Mouse (Mus musculus): ENCODE measurements around the gene Veph1. TPM values are rescaled to one million over a fixed set of nuclear protein-coding genes. Genes with fewer than 3 reads are reported as not detected.
"Not testable (repeated sequence)": the region's sequence is repeated elsewhere in the genome, so short reads cannot be mapped to it uniquely, and the experiment has no call there.

Gene Veph1
- polyA plus RNA-seq, 1 experiment from 2014 or later, result 20.1 TPM

DNA sequence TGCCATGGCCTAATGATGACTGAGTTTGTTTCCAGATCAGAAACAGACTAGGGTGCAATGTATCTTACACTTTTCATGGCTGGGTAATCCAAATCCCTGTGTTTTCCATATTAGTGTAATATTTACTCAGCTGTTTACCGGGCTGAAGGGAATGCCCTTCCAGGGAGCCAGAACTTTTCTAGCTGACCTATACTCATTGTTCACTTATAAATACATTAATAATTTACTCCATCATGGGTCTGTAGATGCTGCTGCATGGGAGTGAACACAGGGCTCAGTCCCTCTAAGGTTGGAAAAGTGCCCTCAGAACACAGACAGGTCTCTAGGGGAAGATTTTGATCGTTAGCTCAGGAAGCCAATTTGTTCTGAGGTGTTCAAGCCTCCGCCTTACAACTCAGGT lies 1.9 kb downstream of the Veph1 start:
- Histone ChIP-seq H3K27ac (no peak overlapping the region), H3K4me2 (replicated peaks) (no peak overlapping the region), H3K36me3 (no peaks in the 10 kb centered on the region), H3K9ac (no peak overlapping the region), H3K9me3 (replicated peaks) (0 out of 2 replicates have a peak, but pooled peaks cover 5% of the 10 kb centered on the region), H3K4me1 (peaks cover 17% of the 10 kb centered on the region), H3K27me3 (no peaks in the 10 kb centered on the region), H3K4me3 (no peak overlapping the region)
- ATAC-seq (ENCODE audit: low FRiP score), result no peak
- WGBS, result 76% methylated on average over 3 of the region's 3 CpGs

DNA sequence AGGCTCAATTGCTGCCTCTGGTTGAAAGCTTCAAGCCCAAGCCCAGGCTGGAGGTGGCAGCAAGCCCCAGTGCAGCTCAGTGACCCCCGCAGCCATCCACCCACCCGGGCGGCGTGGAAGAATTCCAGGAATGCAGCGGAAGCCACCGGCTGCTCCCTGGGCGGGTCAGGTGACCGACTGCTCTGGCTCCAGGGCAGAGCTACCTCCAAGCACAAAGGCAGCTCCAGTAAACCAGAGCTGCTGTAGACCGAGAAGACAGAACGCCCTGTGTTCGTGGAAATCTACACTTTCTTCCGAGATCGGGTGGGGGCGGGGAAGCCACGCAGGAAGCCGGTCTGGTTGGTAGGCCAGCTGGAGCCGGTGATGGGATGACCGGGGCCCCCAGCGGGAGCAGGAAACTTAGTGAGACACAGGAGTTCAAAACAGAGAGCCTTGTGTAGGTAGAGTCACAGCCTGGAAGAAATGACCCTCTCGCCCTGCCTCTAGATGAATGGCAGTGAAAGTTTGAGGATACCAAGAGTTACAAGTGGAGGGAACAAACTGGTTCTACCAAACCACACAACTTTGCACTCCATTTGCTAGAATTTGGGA lies 4.2 kb downstream of the Veph1 start:
- Histone ChIP-seq H3K27me3 (no peaks in the 10 kb centered on the region), H3K9me3 (replicated peaks) (0 out of 2 replicates have a peak, but pooled peaks cover 5% of the 10 kb centered on the region), H3K4me3 (peak overlapping the region; percentile 13; the same call in 1 of the 2 replicates), H3K27ac (peak overlapping the region; percentile 68), H3K4me2 (replicated peaks) (peak overlapping the region; percentile 42), H3K9ac (0 out of 2 replicates have a peak overlapping the region, but pooled peaks have one; percentile 32), H3K4me1 (peaks cover 17% of the 10 kb centered on the region), H3K36me3 (no peaks in the 10 kb centered on the region)
- WGBS, result 7% methylated on average over 20 of the region's 20 CpGs
- peak; percentile 29; the same call in 1 of the 2 replicates for ATAC-seq (ENCODE audit: low FRiP score)

DNA sequence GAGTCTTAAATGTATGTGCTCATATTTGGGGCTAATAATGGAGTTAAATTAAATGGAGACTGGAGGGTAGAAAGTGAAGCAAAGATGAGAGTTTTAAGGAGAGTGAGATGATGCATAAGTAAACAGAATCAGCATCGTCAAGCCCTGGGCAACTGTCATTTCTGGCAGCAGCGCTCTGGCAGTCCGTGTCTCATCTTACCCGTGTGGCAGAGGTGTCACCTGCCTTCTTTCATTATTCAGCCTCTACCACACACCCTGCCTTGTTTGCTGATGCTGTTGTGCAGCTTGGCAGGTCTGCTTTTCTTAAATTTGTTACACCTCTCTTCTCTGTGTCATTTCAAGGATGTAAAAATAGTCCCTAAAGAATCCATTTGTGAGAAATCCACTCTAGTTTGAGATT lies 33.4 kb downstream of the Veph1 start:
- no peaks in the 10 kb centered on the region for H3K27me3 ChIP-seq
- ATAC-seq (ENCODE audit: low FRiP score), result no peak

DNA sequence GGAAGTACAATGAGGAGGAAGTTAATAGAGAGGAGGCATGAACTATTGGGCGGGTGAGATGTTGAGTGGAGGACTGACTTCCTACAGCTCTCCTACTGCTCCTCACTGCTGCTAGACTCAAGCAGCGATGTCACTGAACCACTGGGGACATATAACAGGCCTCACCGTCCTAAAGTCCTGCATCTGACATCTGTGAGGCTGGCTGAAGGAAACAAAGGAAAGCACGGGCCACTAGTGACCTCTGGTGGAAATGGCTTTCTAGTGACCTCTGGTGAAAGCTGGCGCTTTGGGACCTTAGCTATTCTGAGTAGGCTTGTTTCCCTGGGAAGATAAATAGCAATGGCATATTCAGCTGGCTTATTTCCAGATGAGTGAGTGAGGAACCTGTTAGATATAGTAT lies 34.3 kb downstream of the Veph1 start:
- Histone ChIP-seq H3K27me3 (no peaks in the 10 kb centered on the region), H3K9ac (no peak overlapping the region), H3K4me1 (no peaks in the 10 kb centered on the region), H3K4me2 (replicated peaks) (no peak overlapping the region), H3K27ac (no peak overlapping the region), H3K4me3 (no peak overlapping the region), H3K9me3 (replicated peaks) (no peaks in the 10 kb centered on the region), H3K36me3 (no peaks in the 10 kb centered on the region)
- 33% methylated on average over 5 of the region's 5 CpGs for WGBS
- no peak for ATAC-seq (ENCODE audit: low FRiP score)

More for the DNA sequence above, 33.4 kb downstream of the Veph1 start:
- no peak overlapping the region for H3K27ac ChIP-seq
- no peaks in the 10 kb centered on the region for H3K4me1 ChIP-seq
- H3K9ac ChIP-seq, result no peak overlapping the region
- no peak overlapping the region for H3K4me2 ChIP-seq (replicated peaks)
- H3K36me3 ChIP-seq, result no peaks in the 10 kb centered on the region
- H3K9me3 ChIP-seq (replicated peaks), result no peaks in the 10 kb centered on the region
- no peak overlapping the region for H3K4me3 ChIP-seq
- WGBS, result 80% methylated on average over 4 of the region's 4 CpGs

DNA sequence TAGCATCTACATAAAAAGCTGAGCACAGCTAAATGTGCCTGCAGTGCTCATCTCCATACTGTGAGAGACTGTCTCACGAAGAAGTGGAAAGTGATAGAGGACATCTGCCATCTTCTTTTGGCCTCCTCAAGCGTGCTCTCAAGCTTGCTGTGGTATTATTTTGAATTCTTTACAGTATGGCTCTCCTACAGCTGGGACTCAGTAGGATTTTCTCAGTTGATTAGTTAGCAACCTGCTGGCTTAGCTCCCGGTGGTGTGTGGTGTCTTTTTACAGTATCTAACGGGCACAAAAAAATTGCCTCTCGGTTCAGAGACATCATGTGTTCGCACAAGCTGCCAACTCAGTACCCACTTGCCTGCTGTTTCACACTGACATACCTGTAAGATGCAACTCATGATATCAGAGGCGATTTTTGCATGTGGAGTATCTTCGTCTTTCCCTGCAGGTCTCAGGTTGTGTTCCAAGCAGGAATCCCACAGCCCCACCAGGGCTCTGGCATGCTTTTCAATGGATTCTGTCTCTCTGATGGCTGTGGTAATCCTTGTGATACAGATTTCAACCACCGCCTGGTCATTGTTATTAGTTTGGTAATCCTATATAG lies 42.0 kb downstream of the Veph1 start:
- WGBS, result 83% methylated on average over 9 of the region's 9 CpGs

DNA sequence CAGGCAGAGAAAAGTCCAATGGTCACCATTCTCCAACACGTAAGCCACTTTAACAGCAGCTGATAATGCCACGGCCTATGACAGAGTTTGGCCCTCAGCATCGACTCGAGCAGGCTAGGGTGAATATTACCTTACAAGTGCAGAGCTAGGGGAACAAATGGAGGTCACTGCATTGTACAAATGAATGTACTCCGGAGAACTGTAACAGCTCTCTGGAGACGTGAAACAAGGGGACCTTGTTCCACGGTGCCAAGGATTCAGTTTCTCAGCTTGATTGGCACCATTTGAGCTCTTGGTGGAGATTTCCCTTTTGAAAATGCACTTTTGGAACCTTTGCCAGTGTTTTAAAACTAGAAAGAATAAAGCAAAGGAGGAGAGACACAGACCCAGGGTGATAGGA lies 44.8 kb downstream of the Veph1 start:
- 73% methylated on average over 7 of the region's 7 CpGs for whole genome bisulfite sequencing
- no peak for ATAC-seq (ENCODE audit: low FRiP score)
- no peaks in the 10 kb centered on the region for H3K36me3 ChIP-seq
- no peaks in the 10 kb centered on the region for H3K4me1 ChIP-seq
- H3K27ac ChIP-seq, result no peak overlapping the region
- no peak overlapping the region for H3K4me3 ChIP-seq
- no peaks in the 10 kb centered on the region for H3K27me3 ChIP-seq
- no peak overlapping the region for H3K4me2 ChIP-seq (replicated peaks)
- H3K9me3 ChIP-seq (replicated peaks), result no peaks in the 10 kb centered on the region
- H3K9ac ChIP-seq, result no peak overlapping the region

More for the DNA sequence above, 42.0 kb downstream of the Veph1 start:
- no peaks in the 10 kb centered on the region for H3K27me3 ChIP-seq
- H3K36me3 ChIP-seq, result no peaks in the 10 kb centered on the region
- no peak overlapping the region for H3K4me3 ChIP-seq
- no peak for ATAC-seq (ENCODE audit: low FRiP score)
- no peak overlapping the region for H3K4me2 ChIP-seq (replicated peaks)
- no peaks in the 10 kb centered on the region for H3K4me1 ChIP-seq
- H3K27ac ChIP-seq, result no peak overlapping the region
- no peaks in the 10 kb centered on the region for H3K9me3 ChIP-seq (replicated peaks)
- H3K9ac ChIP-seq, result no peak overlapping the region

DNA sequence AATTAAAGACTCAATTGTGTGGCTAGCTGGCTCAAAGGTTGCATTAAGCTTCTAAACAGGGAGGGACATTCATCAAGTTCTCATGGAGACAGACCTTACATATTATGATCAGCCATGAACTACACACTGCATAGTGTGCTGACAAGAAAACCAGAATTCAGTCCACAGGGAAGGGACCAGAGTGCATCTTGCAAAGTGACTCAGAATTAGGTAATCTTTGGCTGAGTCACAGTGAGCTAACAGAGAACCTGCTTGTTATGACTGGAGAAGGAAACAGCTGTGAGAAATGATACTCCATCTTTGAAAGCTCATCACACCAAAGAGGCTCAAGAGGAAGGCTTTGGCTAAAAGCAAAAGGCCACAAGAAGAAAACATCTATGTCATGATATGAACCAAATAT lies 56.2 kb downstream of the Veph1 start:
- no peak for ATAC-seq (ENCODE audit: low FRiP score)
- Histone ChIP-seq H3K9ac (no peak overlapping the region), H3K27me3 (no peaks in the 10 kb centered on the region), H3K36me3 (no peaks in the 10 kb centered on the region), H3K4me1 (no peaks in the 10 kb centered on the region), H3K4me2 (replicated peaks) (no peak overlapping the region), H3K4me3 (no peak overlapping the region), H3K27ac (no peak overlapping the region), H3K9me3 (replicated peaks) (no peaks in the 10 kb centered on the region)

DNA sequence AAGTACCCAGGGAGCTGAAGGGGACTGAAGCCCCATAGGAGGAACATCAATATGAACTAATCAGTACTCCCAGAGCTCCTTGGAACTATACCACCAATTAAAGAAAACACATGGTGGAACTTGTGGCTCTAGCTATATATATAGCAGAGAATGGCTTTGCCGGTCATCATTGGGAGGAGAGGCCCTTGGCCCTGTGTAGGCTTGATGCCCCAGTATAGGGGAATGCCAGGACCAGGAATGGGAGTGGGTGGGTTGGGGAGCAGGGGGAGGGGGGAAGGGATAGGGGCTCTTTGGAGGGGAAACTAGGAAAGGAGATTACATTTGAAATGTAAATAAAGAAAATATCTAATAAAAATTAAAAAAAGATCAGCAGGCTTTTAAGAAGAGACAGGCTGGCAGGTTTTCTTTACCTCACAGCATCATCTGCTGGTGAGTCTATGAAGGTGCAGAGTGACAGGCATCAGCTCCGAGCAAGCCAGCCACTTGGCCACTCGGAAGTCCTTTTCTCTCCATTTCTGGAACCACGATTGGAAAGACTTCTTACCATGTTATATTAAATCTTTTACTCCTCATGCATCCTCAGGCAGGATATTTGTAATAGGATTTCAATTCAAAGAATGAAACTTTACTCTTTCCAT lies 60.3 kb downstream of the Veph1 start:
- not testable (repeated sequence) for H3K9me3 ChIP-seq (replicated peaks); H3K9ac ChIP-seq; ATAC-seq (ENCODE audit: low FRiP score); H3K27ac ChIP-seq; H3K4me3 ChIP-seq; H3K4me1 ChIP-seq; H3K36me3 ChIP-seq; H3K4me2 ChIP-seq (replicated peaks); H3K27me3 ChIP-seq
- 49% methylated on average over 4 of the region's 4 CpGs for whole genome bisulfite sequencing

DNA sequence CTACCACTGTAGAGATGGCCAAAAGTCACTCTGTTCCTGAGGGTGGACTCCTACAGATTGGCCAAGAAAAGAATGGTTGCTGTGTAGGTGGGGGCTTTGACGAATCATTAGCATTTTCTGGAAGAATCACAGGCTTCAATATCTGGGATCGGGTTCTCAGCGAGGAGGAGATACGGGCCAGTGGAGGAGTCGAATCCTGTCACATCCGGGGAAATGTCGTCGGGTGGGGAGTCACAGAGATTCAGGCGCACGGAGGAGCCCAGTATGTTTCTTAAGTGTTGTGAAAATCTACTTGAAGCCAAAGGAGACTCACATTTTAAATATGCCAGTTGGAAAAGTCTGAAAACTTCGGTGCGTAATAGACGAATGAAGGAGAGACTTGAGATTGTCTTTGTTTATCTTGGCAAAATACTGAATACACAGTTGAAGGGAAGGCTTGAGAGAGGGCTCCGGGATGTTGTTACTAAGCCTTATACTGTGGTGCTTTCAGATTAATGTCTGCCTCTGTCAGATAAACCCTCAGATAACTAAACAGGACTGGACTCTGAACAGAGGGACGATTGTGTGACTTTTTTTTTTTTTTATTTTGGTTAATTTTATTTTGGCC lies 71.6 kb downstream of the Veph1 start:
- no peak for ATAC-seq (ENCODE audit: low FRiP score)
- H3K4me2 ChIP-seq (replicated peaks), result no peak overlapping the region
- H3K36me3 ChIP-seq, result no peaks in the 10 kb centered on the region
- peaks cover 5% of the 10 kb centered on the region; the same call in 1 of the 2 replicates for H3K27me3 ChIP-seq
- no peak overlapping the region for H3K4me3 ChIP-seq
- WGBS, result 84% methylated on average over 15 of the region's 15 CpGs
- peaks cover 14% of the 10 kb centered on the region for H3K4me1 ChIP-seq
- H3K9ac ChIP-seq, result no peak overlapping the region
- H3K9me3 ChIP-seq (replicated peaks), result no peaks in the 10 kb centered on the region
- no peak overlapping the region for H3K27ac ChIP-seq

DNA sequence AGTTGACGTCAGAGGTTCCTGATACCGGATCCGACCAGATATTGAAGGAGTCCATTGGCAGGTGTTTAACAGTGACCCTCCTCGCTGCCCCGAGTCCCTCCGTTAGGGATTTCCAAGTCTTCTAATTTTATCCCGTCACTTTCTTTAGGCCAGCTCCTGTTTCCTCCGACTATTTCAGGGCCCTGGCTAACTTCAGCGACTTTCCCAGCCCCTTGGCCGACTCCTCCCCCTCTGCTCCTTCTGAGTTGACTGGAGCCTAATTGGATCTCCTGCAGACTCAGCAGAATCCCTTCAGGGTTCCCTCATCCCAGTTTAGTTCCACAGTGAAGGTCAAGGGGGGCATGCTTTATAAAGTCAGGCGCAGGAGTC lies 75.4 kb downstream of the Veph1 start:
- under 1% methylated on average over 11 of the region's 11 CpGs for WGBS
- ATAC-seq (ENCODE audit: low FRiP score), result peak; percentile 59
- H3K27ac ChIP-seq, result peak overlapping the region; percentile 76

DNA sequence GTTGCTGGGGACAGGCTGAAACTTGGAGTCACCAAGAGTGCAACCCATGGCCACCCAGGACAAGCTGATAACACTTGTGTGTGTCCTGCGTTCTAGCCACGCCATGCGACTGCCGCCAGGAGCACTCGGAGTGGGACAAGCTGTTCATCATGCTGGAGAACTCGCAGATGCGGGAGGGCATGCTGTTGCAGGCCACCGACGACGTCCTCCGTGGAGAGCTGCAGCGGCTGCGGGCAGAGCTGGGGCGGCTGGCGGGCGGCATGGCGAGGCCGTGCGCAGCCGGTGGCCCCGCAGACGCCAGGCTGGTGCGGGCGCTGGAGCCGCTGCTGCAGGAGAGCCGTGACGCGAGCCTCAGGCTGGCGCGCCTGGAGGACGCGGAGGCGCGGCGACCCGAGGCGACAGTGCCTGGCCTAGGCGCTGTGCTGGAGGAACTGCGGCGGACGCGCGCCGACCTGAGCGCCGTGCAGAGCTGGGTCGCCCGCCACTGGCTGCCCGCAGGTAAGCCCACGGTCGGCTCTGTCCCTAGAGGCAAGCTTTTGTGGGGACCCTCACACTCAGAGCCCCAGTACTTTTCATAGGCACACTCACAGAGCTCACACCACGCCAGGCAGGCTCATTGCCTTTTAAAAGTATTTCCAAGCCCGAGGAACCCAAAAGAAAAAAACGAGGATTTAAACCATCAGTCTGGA lies 75.9 kb downstream of the Veph1 start:
- Histone ChIP-seq H3K27me3 (peaks cover 5% of the 10 kb centered on the region; the same call in 1 of the 2 replicates), H3K9me3 (replicated peaks) (no peaks in the 10 kb centered on the region), H3K27ac (peak overlapping the region; percentile 76), H3K4me1 (peaks cover 18% of the 10 kb centered on the region), H3K4me3 (peak overlapping the region; percentile 56), H3K4me2 (replicated peaks) (peak overlapping the region; percentile 94), H3K9ac (peak overlapping the region; percentile 77), H3K36me3 (no peaks in the 10 kb centered on the region)
- WGBS, result under 1% methylated on average over 54 of the region's 54 CpGs
- ATAC-seq (ENCODE audit: low FRiP score), result peak; percentile 89

More for the DNA sequence above, 75.4 kb downstream of the Veph1 start:
- Histone ChIP-seq H3K4me3 (peak overlapping the region; percentile 56), H3K27me3 (peaks cover 5% of the 10 kb centered on the region; the same call in 1 of the 2 replicates), H3K4me1 (peaks cover 18% of the 10 kb centered on the region), H3K9ac (peak overlapping the region; percentile 77), H3K36me3 (no peaks in the 10 kb centered on the region), H3K9me3 (replicated peaks) (no peaks in the 10 kb centered on the region), H3K4me2 (replicated peaks) (peak overlapping the region; percentile 94)

DNA sequence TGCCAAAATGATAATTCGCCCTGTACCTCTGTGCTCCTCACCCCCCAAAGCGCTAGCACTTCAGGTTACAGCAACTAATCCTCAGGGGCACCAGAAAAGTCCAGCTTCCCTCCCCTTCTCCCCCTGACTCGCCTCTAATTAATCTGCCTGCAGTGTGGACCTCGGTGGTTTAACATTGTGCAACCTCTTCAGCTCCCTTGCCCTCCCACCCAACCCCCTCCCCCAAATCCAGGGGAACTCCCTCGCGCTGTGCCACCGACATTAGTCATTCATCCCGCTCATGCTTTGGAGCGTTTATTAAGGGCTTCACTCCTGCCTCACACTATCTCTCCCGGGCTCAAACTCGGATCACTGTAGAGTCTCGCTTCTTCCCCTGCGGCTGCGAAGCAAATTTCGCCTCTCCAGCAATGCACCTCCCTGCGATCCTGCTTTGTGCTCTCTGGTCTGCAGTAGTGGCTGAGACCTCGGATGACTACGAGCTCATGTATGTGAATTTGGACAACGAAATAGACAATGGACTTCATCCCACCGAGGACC lies 76.9 kb downstream of the Veph1 start, which contains the start of gene Ptx3:
Gene Ptx3, plus strand, starts transcription at position 256 of the 537 bp plus-strand sequence.
- peak; percentile 16 for ATAC-seq (ENCODE audit: low FRiP score)
- WGBS, result 2% methylated on average over 20 of the region's 20 CpGs

More for the DNA sequence above, 76.9 kb downstream of the Veph1 start, which contains the start of gene Ptx3:
- Histone ChIP-seq H3K4me3 (peak within 1 kb of the TSS; percentile 56), H3K9ac (peak within 1 kb of the TSS; percentile 77), H3K4me1 (peaks cover 18% of the 10 kb centered on the region), H3K9me3 (replicated peaks) (no peaks in the 10 kb centered on the region), H3K27me3 (peaks cover 5% of the 10 kb centered on the region; the same call in 1 of the 2 replicates), H3K27ac (peak within 1 kb of the TSS; percentile 76), H3K36me3 (no peaks in the 10 kb centered on the region), H3K4me2 (replicated peaks) (peak within 1 kb of the TSS; percentile 94)
